Mouse (Mus musculus): ENCODE data around the gene Calcoco1. TPM values are rescaled to one million over a fixed set of nuclear protein-coding genes. Genes with fewer than 3 reads are reported as not detected.

Calcoco1 gene
- total RNA-seq, 2 experiments from 2014 or later, result 89.5 to 104 TPM

Small RNA genes lying within 50 kb of the gene (microRNA-seq; reads per million reads assigned to microRNA genes)
- gene Mir688, result 0 reads per million in 2 experiments

Other genes with a start within 250 kb of the Calcoco1 start
- gene Gm10337, start 218.5 kb downstream of the Calcoco1 start, total RNA-seq (2021), result not detected
- 1 to 10 TPM; 4.7 to 4.8 TPM for gene Map3k12, start 205.1 kb downstream of the Calcoco1 start, total RNA-seq (2021)
- gene Tarbp2, start 204.0 kb downstream of the Calcoco1 start, total RNA-seq (2021), result 10 to 100 TPM; 38.4 to 46.8 TPM
- 1 to 10 TPM; 2.7 to 3.5 TPM for gene Npff, start 197.2 kb downstream of the Calcoco1 start, total RNA-seq (2021)
- gene Gm28047, start 97.1 kb downstream of the Calcoco1 start, total RNA-seq (2021), result under 1 TPM in 1 of 2 experiments, not detected in 1; 0.83 TPM
- 10 to 100 TPM; 65.2 to 68.8 TPM for gene Atf7, start 96.7 kb downstream of the Calcoco1 start, total RNA-seq (2021)
- gene Atp5g2, start 49.8 kb downstream of the Calcoco1 start, total RNA-seq (2021), result 10 to 100 TPM; 22.8 to 37.2 TPM
- gene Hoxc13, start 198.9 kb upstream of the Calcoco1 start, total RNA-seq (2021), result not detected
- gene Hoxc12, start 214.6 kb upstream of the Calcoco1 start, total RNA-seq (2021), result not detected
- not detected for gene Hoxc11, start 232.2 kb upstream of the Calcoco1 start, total RNA-seq (2021)
- not detected for gene Hoxc10, start 244.6 kb upstream of the Calcoco1 start, total RNA-seq (2021)
- not detected for gene Hoxc5, start 245.3 kb upstream of the Calcoco1 start, total RNA-seq (2021)

All from heart, postnatal 14 days (tissue).